Mouse (Mus musculus): ENCODE results near the gene Tmem171.

Gene Tmem171

DNA sequence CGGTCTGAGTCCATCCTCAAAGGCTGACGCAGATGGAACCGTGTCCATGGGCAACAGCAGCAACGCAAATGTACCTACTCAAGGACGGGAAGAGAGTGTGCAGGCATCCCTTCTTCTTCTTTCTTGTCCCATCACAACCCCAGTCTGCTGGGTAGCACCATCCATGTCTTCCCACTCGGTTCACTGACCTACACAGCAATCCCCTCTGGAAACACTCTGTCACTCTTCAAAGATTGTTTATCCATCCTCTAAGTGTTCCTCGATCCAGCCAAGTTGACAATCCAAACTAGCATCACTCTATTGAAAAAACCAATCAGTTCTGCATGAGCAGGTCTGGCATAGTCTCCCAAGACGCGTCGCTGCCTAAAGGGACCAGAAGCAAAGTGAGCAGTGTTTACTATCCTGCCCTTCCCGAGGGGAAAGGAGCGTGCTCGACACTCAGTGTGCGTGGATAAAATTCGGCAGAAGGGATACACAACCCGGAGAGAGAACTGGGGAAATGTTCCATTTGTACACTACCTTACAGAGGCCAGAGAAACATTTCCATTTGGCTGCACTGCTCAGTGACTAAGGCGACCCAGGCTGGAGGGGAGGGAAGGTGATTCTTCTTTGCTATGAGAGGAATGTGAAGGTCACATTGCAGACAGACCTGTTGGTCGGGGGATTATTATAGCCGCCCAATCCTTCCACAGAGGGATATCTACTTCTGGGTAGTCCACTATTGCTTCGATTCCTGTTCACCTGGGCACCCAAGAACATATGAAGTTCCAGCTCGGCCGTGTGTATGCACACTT is 46.7 kb downstream of the Tmem171 start:
- no peak for DNase-seq (ENCODE audit: low spot score in 2 of 2)

DNA sequence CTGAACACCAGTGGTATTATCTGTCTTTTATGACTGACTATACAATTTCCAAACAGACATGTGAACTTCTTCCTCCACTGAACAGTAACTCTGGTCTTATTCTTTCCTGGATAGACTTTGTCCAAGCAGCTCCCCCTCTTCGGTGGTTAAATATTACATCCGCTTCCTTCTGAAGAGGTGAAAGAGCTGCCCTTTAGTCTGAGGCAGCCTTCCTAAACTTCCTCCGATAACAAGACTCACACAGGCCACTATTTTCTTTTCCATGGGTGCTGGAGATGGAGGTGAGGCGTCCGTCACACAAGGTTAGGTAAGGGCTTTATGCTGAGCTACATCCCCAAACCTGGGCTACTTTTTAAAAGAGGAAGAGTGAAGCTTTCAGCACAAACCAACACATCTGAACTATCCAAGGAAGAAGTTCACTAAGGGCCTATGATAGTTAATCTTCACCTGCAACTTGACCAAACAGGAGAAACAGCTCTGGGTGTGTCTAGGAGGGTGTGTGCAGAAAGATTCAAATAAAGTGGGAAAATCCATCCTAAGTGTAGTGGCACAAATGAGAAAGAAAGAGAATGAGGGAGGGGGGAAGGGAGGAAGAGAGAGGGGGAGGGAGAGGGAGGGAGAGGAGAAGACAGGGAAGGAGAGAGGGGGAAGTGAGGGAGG is 56.0 kb downstream of the Tmem171 start:
- no peak for DNase-seq (ENCODE audit: low spot score in 2 of 2)

DNA sequence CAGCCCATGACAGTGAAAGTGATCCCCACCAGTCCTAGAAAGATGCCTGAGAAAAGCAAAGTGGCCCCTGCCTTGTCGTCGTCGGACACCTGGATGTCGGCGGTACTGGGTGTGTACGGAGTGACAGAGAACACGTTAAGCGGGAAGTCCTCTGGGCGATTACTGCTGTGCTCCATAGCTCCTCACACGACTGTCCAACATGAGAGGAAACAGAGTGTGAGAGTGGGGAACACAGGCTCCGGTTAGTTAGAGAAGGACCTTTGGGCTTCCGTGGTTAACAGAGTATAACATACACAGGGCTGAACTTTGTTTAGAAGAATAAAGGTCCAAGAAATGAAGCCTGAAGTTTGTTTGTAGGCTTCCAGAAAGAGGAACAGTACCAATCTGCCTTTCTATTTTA is 57.5 kb downstream of the Tmem171 start, which contains the start of gene Tmem174:
Gene Tmem174 (minus strand): TSS at position 266 of the 400 bp plus-strand sequence.
- DNase-seq (ENCODE audit: low spot score in 2 of 2), result no peak

DNA sequence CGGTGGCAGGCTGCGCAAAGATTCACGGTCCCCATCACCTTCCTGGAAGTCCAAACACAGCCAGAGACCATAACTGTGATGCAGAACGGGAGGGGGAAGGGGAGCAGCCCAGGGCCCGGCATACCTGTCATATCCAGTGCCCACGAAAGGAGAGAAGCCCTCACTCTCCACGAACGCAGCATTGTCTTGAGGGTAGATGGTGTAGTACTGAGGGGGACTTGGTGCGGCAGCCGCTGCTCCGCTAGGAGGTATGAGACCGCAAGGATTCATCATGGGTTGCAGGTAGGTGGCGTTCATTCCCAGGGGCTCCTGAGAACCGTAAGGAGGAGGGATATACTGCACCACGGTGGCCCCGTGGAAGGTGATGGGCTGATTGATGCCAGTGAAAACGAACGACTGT is 58.1 kb downstream of the Tmem171 start:
- DNase-seq (ENCODE audit: low spot score in 2 of 2), result no peak
